In the genomic region with DNA sequence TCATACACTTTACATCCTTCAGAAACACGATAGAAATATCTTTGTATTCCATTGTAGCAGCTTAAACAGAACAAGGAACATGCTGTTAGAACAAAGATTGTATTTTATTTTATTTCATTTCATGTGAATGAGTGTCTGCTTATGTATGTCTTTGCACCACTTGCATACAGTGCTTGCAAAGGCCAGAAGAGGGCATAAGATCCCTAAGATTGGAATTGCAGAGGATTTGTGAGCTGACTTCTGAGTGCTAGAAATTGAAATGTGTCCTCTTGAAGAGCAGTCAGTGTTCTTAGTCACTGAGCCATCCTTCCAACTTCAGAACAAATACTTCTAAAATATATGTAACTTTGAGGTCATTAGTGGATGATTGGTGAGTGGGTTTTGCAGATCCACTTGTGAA, we compare ENCODE assay signal across 10 mouse cellular contexts. TPM values are rescaled to one million over a fixed set of nuclear protein-coding genes. Genes with fewer than 3 reads are reported as not detected.
DNase-seq lines count a peak whose midpoint lies in the region; ATAC-seq and TF ChIP-seq lines count a peak whose summit lies in the region.
"Had no signal": no experiment of that assay in that cellular context is flagged by ENCODE, and none has a peak within 500 bp of the region (broad histone marks: within the 10 kb centered on the region; RNA-seq: fewer than 3 reads in every experiment).

No protein-coding gene starts in this region.

- H3K4me3 ChIP-seq in lung, embryonic 14.5 days (ENCODE audit: low read depth, low read length): no peak overlapping the region
- H3K4me3 ChIP-seq in lung, adult 2 months (replicated peaks; ENCODE audit: extremely low read depth, low read depth, low read length): no peak overlapping the region
- H3K4me3 ChIP-seq: embryonic facial prominence, embryonic 15.5 days; neural tube, embryonic 12.5 days had no signal

- 0 out of 2 replicates have a peak, but pooled peaks cover 5% of the 10 kb centered on the region for H3K36me3 ChIP-seq in lung, embryonic 14.5 days (ENCODE audit: insufficient read depth)
- H3K36me3 ChIP-seq: embryonic facial prominence, embryonic 15.5 days; neural tube, embryonic 12.5 days had no signal

- H3K4me1 ChIP-seq in lung, embryonic 14.5 days (ENCODE audit: insufficient read depth): no peaks in the 10 kb centered on the region
- peaks cover 3% of the 10 kb centered on the region for H3K4me1 ChIP-seq in lung, adult 2 months (ENCODE audit: control insufficient read depth, insufficient read depth, low read length)
- H3K4me1 ChIP-seq: embryonic facial prominence, embryonic 15.5 days; neural tube, embryonic 12.5 days had no signal

- H3K9me3 ChIP-seq in lung, embryonic 14.5 days (ENCODE audit: low read depth, low read length): no peaks in the 10 kb centered on the region
- H3K9me3 ChIP-seq: embryonic facial prominence, embryonic 15.5 days; neural tube, embryonic 12.5 days had no signal

- no peak overlapping the region for H3K27ac ChIP-seq in lung, embryonic 14.5 days (ENCODE audit: low read depth)
- H3K27ac ChIP-seq: embryonic facial prominence, embryonic 15.5 days; neural tube, embryonic 12.5 days had no signal

- peak; percentile 14 to 28 for DNase-seq in heart, adult 18-20 months
- no peak for DNase-seq in heart, postnatal 36 days
- DNase-seq in lung, embryonic 14.5 days: peak; percentile 52
- no peak for DNase-seq in lung, adult 2 months
- peak; percentile 71 for DNase-seq in brain, adult 2 months (ENCODE audit: low read depth, low spot score)
- peak; percentile 20 for DNase-seq in retina, embryonic 14.5 days (ENCODE audit: low spot score)
- no peak for DNase-seq in spleen, adult 18-20 months
- no peak for DNase-seq in ovary, postnatal 10 days (ENCODE audit: low spot score)

- H3K27me3 ChIP-seq in lung, embryonic 14.5 days (ENCODE audit: insufficient read depth, low read length): no peaks in the 10 kb centered on the region
- H3K27me3 ChIP-seq: embryonic facial prominence, embryonic 15.5 days; neural tube, embryonic 12.5 days had no signal

- H3K9ac ChIP-seq in lung, embryonic 14.5 days: no peak overlapping the region
- H3K9ac ChIP-seq: embryonic facial prominence, embryonic 15.5 days; neural tube, embryonic 12.5 days had no signal

- intact Hi-C loops in heart, postnatal 36 days (cut with DNase I): loop anchor here (1.0 kb wide), 1 partner anchor 89 kb away; no protein-coding TSS in a partner anchor

- TF ChIP-seq CTCF in lung, embryonic 14.5 days (IDR thresholded peaks at IDR 0.05; ENCODE audit: low read depth): peak; percentile 64
- TF ChIP-seq CTCF in lung, adult 2 months (IDR thresholded peaks at IDR 0.05; ENCODE audit: insufficient read depth, low read length): no peak

- H3K4me2 ChIP-seq in lung, embryonic 14.5 days: no peak overlapping the region
- H3K4me2 ChIP-seq: embryonic facial prominence, embryonic 15.5 days; neural tube, embryonic 12.5 days had no signal

- no peak for TF ChIP-seq POLR2A in lung, adult 2 months (IDR thresholded peaks at IDR 0.05; ENCODE audit: borderline replicate concordance, extremely low read depth, low read depth, low read length)

- no peak for ATAC-seq in lung, embryonic 14.5 days (ENCODE audit: insufficient read depth)

- 48% methylated on average over 1 of the region's 1 CpGs for WGBS in lung, embryonic 14.5 days
- 66% methylated on average over 1 of the region's 1 CpGs for WGBS in lung, adult 2 months

RNA-seq across cellular contexts. Expression of a gene that starts 27.0 kb away (rescaled TPM):
- 10 to 100 TPM; 22.0 TPM for total RNA-seq in heart, adult 18-20 months (2021)
- 10 to 100 TPM; 23.5 to 24.3 TPM for total RNA-seq in heart, postnatal 36 days (2021)
- 44.6 and 44.8 TPM in 2 replicates for polyA plus RNA-seq in lung, embryonic 14.5 days (2014; fragmentation: Nextera tagmentation; extraction: Ambion mirVana)
- polyA plus RNA-seq in lung, adult 2 months (2012; rRNA removed): 7.9 and 13.1 TPM in 2 replicates

RNA-seq across cellular contexts. Expression of a gene that starts 27.1 kb away (rescaled TPM):
- total RNA-seq in heart, adult 18-20 months (2021): 10 to 100 TPM in 1 of 2 experiments, 1 to 10 TPM in 1; 5.4 to 10.1 TPM
- 10 to 100 TPM; 10.2 to 12.4 TPM for total RNA-seq in heart, postnatal 36 days (2021)
- polyA plus RNA-seq in lung, embryonic 14.5 days (2014; fragmentation: Nextera tagmentation; extraction: Ambion mirVana): 14.1 and 14.9 TPM in 2 replicates
- polyA plus RNA-seq in lung, adult 2 months (2012; rRNA removed): 3.1 and 5.1 TPM in 2 replicates

Comparison
In these comparisons a context has a peak if more than half of its experiments do, and no peak if none do; other contexts are left out.
1. DNase-seq: peak in heart, adult 18-20 months (2 of 2), lung, embryonic 14.5 days (single experiment), brain, adult 2 months (single experiment) and retina, embryonic 14.5 days (single experiment); none in heart, postnatal 36 days (0 of 2), lung, adult 2 months (single experiment), spleen, adult 18-20 months (0 of 2) and ovary, postnatal 10 days (single experiment).